Mouse (Mus musculus) limb, embryonic 11.5 days (tissue): Measurements from ENCODE around the gene Adam19. TPM values are rescaled to one million over a fixed set of nuclear protein-coding genes. Genes with fewer than 3 reads are reported as not detected.
"Not testable (repeated sequence)": the region's sequence is repeated elsewhere in the genome, so short reads cannot be mapped to it uniquely, and the experiment has no call there.

Experiments
- ATAC-seq: fragments of 200-750 bp; cut with Nextera tagmentation; 2 replicates; pipeline ENCODE4 v1.8.0; 2017; ENCODE audit warnings: low read depth; ENCODE audit not compliant: insufficient number of reproducible peaks, low FRiP score, low TSS enrichment
- DNase-seq: peaks from one replicate; pipeline ENCODE4 v3.0.0-alpha.2; 2015; ENCODE audit warnings: low spot score
- H3K27ac ChIP-seq: fragments of 300-500 bp; sonication (generic); replicated peaks from 2 replicates; pipeline ENCODE4 v1.5.1; 2014; ENCODE audit warnings: low read depth, mild to moderate bottlenecking, low read length
- H3K27me3 ChIP-seq: fragments of 300-500 bp; sonication (generic); 2 replicates; pipeline ENCODE4 v1.6.1; 2014; ENCODE audit warnings: mild to moderate bottlenecking, low read length, mixed read lengths; ENCODE audit not compliant: control insufficient read depth, insufficient read depth
- H3K36me3 ChIP-seq: fragments of 300-500 bp; sonication (generic); 2 replicates; pipeline ENCODE4 v1.6.1; 2014; ENCODE audit warnings: mild to moderate bottlenecking, low read length, moderate library complexity, mixed read lengths; ENCODE audit not compliant: control insufficient read depth, insufficient read depth
- H3K4me1 ChIP-seq: fragments of 300-500 bp; sonication (generic); 2 replicates; pipeline ENCODE4 v1.6.1; 2014; ENCODE audit warnings: low read length, mixed read lengths; ENCODE audit not compliant: control insufficient read depth, insufficient read depth
- H3K4me2 ChIP-seq: fragments of 300-500 bp; sonication (generic); 2 replicates; pipeline ENCODE4 v1.6.1; 2014; ENCODE audit warnings: low read depth, mild to moderate bottlenecking, moderate library complexity; ENCODE audit not compliant: severe bottlenecking
- H3K4me3 ChIP-seq: fragments of 300-500 bp; sonication (generic); 2 replicates; pipeline ENCODE4 v1.5.1; 2014; ENCODE audit warnings: low read depth, low read length
- H3K9ac ChIP-seq: fragments of 300-500 bp; sonication (generic); 2 replicates; pipeline ENCODE4 v1.6.1; 2014; ENCODE audit warnings: mild to moderate bottlenecking, low read length
- H3K9me3 ChIP-seq: fragments of 300-500 bp; sonication (generic); 2 replicates; pipeline ENCODE4 v1.6.1; 2016; ENCODE audit warnings: low read length; ENCODE audit not compliant: control insufficient read depth
- WGBS: fragments of 180-500 bp; shearing (Covaris S2); extraction: QIAGEN DNeasy Blood & Tissue Kit; methylation state at CpG from one replicate; pipeline ENCODE4 v1.1.7; 2014; 5-methylcytosine and 5-hydroxymethylcytosine counted together
- polyA plus RNA-seq: library from polyadenylated mRNA; unstranded; fragments of >200 nt; fragmentation: Nextera tagmentation; extraction: Ambion mirVana; gene quantifications from 2 replicates; pipeline ENCODE4 v1.2.1, GENCODE M21; 2014

The Adam19 gene
- polyA plus RNA-seq, 1 experiment from 2014 or later: 11.0 TPM

GRCm38 (mm10) chr11:46044781-46045180 lies 11.0 kb upstream of the Adam19 start:
- Histone ChIP-seq H3K4me2 (no peak overlapping the region), H3K27ac (no peak overlapping the region), H3K27me3 (no peaks in the 10 kb centered on the region), H3K4me1 (0 out of 2 replicates have a peak, but pooled peaks cover under 1% of the 10 kb centered on the region), H3K9ac (no peak overlapping the region), H3K4me3 (no peak overlapping the region), H3K9me3 (no peaks in the 10 kb centered on the region), H3K36me3 (no peaks in the 10 kb centered on the region)
- 88% methylated on average over 5 of the region's 5 CpGs for WGBS
- ATAC-seq (no peak), DNase-seq (no peak)

- Histone ChIP-seq H3K4me1 (no peaks in the 10 kb centered on the region), H3K4me3 (no peak overlapping the region), H3K9me3 (no peaks in the 10 kb centered on the region), H3K36me3 (no peaks in the 10 kb centered on the region), H3K27ac (no peak overlapping the region), H3K27me3 (no peaks in the 10 kb centered on the region), H3K9ac (no peak overlapping the region), H3K4me2 (no peak overlapping the region)
- DNase-seq: no peak
- no peak for ATAC-seq
- 80% methylated on average over 3 of the region's 3 CpGs for WGBS
Measured at GRCm38 (mm10) chr11:46047264-46047663, 8.5 kb upstream of the Adam19 start.

- 39% methylated on average over 19 of the region's 19 CpGs for WGBS
- not testable (repeated sequence) for ATAC-seq, H3K27ac ChIP-seq, H3K9me3 ChIP-seq, H3K36me3 ChIP-seq, H3K9ac ChIP-seq, H3K4me1 ChIP-seq, H3K27me3 ChIP-seq, H3K4me2 ChIP-seq, H3K4me3 ChIP-seq
- peak; percentile 65 for DNase-seq
Measured at GRCm38 (mm10) chr11:46052105-46052659, 3.6 kb upstream of the Adam19 start, which contains the start of gene Gm12166. Gene Gm12166 (minus strand): TSS chr11:46052321.

DNA sequence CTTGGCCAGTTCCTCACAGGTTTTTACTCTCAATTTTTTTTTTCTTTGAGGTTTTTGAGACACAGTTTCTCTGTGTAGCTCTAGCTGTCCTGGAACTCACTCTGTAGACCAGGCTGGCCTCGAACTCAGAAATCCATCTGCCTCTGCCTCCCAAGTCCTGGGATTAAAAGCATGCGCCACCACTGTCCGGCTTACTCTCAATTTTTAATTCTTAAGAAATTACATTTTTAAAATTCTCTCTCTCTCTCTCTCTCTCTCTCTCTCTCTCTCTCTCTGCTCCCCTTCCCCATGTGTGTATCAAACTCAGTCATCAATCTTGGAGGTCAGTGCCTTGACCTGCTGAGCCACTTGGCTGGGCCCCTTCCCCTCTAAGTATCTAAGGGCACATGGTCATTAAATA lies 2.3 kb upstream of the Adam19 start:
- 88% methylated on average over 3 of the region's 3 CpGs for WGBS
- not testable (repeated sequence) for H3K4me2 ChIP-seq, H3K27ac ChIP-seq, ATAC-seq, H3K9ac ChIP-seq, H3K27me3 ChIP-seq, DNase-seq, H3K4me3 ChIP-seq, H3K9me3 ChIP-seq, H3K36me3 ChIP-seq, H3K4me1 ChIP-seq

GRCm38 (mm10) chr11:46054311-46054710 lies 1.5 kb upstream of the Adam19 start:
- no peak for ATAC-seq

DNA sequence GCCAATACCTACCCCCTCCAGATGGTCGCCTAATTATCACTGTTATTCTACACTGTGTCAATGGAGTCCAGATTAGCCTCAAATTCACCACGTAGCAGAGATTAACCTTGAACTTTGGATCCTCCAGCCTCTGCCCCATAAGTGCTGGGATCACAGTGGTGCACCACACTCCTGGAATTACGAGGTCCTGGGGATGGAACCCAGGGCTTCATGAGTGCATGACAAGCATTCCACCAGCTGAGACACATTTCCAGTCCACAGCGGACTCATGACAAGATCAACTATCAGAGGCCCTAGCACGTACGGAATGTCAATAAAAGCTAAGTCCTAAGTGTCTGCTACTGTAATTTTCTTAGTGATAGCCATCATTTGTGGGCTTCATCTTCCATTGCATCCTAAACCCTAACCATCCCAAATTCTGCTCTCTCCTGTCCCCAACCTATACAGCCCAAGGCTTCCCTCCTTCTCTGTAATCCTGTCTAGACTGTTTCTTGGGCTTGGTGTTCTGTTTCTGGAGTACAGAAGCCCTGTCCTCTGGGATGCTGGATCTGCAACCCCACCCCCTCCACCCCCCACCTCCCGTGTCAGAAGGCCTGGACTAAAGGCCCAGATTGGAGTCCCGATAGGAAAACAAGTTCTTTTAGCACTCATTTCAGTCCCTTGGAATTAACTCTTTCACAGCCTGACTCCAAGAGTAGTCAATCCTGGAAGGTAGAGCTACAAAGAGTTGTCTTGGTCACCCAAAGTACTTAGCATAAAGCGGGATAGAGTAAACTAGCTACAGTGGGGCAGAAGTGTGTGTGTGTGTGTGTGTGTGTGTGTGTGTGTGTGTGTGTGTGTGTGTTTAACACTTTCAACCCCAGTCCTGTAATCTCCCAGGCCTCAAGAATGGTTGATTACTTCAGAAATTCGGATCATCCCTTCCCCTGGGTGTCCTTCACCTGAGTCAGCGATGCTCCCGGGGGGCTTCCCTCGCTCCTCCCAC lies 589 bp upstream of the Adam19 start:
- H3K9me3 ChIP-seq: no peaks in the 10 kb centered on the region
- peak overlapping the region; percentile 10; the same call in 1 of the 2 replicates for H3K27ac ChIP-seq
- H3K4me2 ChIP-seq: peak overlapping the region; percentile 61
- H3K36me3 ChIP-seq: no peaks in the 10 kb centered on the region
- peak; percentile 23; the same call in 1 of the 2 replicates for ATAC-seq
- DNase-seq: no peak
- H3K4me1 ChIP-seq: peaks cover 8% of the 10 kb centered on the region
- H3K27me3 ChIP-seq: no peaks in the 10 kb centered on the region
- peak overlapping the region; percentile 66; the same call in 1 of the 2 replicates for H3K9ac ChIP-seq
- H3K4me3 ChIP-seq: peak overlapping the region; percentile 59
- 15% methylated on average over 13 of the region's 13 CpGs for WGBS

More at GRCm38 (mm10) chr11:46054311-46054710, 1.5 kb upstream of the Adam19 start:
- Histone ChIP-seq H3K36me3 (no peaks in the 10 kb centered on the region), H3K9ac (no peak overlapping the region), H3K4me1 (peaks cover 8% of the 10 kb centered on the region; the same call in 1 of the 2 replicates), H3K9me3 (no peaks in the 10 kb centered on the region), H3K4me3 (no peak overlapping the region), H3K27me3 (no peaks in the 10 kb centered on the region), H3K27ac (no peak overlapping the region), H3K4me2 (no peak overlapping the region)
- WGBS: 22% methylated on average over 5 of the region's 5 CpGs
- no peak for DNase-seq

GRCm38 (mm10) chr11:46056770-46057411 lies 1.1 kb downstream of the Adam19 start:
- WGBS: 2% methylated on average over 25 of the region's 25 CpGs
- peak; percentile 56 for DNase-seq
- no peaks in the 10 kb centered on the region for H3K36me3 ChIP-seq
- no peaks in the 10 kb centered on the region for H3K9me3 ChIP-seq
- no peaks in the 10 kb centered on the region for H3K27me3 ChIP-seq
- H3K27ac ChIP-seq: no peak overlapping the region
- peak; percentile 36; the same call in 1 of the 2 replicates for ATAC-seq
- peaks cover 8% of the 10 kb centered on the region for H3K4me1 ChIP-seq
- peak overlapping the region; percentile 61 for H3K4me2 ChIP-seq
- peak overlapping the region; percentile 59 for H3K4me3 ChIP-seq
- peak overlapping the region; percentile 66 for H3K9ac ChIP-seq

GRCm38 (mm10) chr11:46058011-46058410 lies 2.2 kb downstream of the Adam19 start:
- no peaks in the 10 kb centered on the region for H3K36me3 ChIP-seq
- peak overlapping the region; percentile 61; the same call in 1 of the 2 replicates for H3K4me2 ChIP-seq
- H3K4me1 ChIP-seq: peaks cover 8% of the 10 kb centered on the region
- no peak overlapping the region for H3K9ac ChIP-seq
- ATAC-seq (no peak), DNase-seq (no peak)
- H3K9me3 ChIP-seq: no peaks in the 10 kb centered on the region
- no peak overlapping the region for H3K4me3 ChIP-seq
- no peak overlapping the region for H3K27ac ChIP-seq
- H3K27me3 ChIP-seq: no peaks in the 10 kb centered on the region
- WGBS: 55% methylated on average over 9 of the region's 9 CpGs
